Mouse (Mus musculus): ENCODE measurements around the gene BC147527.
"Not testable (repeated sequence)": the region's sequence is repeated elsewhere in the genome, so short reads cannot be mapped to it uniquely, and the experiment has no call there.

Gene BC147527

DNA sequence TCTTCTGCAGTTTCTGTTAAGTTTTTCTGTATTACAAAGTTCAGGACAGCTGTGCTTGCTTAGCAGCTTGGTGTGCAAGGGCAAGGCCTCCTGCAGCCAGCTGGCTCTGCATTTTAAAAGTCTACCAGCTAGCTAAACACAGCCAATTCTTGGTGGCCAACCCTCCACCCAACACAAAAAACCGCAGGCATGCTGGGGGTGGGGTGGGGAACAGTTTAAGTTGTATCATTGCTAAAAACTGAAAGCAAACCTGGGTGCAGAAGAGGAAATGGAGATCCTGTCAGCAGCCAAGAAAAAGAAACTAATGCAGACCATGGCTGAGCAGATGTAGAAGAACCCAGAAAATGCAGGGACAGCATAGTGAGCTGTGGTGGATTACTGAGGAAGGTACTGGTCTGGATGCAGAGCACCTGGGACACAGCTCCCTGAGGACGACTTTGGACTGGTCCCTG is at the start of gene BC147527:
TSS of gene BC147527 (plus strand) at position 402 of the 452 bp plus-strand sequence.
- no peak for DNase-seq

DNA sequence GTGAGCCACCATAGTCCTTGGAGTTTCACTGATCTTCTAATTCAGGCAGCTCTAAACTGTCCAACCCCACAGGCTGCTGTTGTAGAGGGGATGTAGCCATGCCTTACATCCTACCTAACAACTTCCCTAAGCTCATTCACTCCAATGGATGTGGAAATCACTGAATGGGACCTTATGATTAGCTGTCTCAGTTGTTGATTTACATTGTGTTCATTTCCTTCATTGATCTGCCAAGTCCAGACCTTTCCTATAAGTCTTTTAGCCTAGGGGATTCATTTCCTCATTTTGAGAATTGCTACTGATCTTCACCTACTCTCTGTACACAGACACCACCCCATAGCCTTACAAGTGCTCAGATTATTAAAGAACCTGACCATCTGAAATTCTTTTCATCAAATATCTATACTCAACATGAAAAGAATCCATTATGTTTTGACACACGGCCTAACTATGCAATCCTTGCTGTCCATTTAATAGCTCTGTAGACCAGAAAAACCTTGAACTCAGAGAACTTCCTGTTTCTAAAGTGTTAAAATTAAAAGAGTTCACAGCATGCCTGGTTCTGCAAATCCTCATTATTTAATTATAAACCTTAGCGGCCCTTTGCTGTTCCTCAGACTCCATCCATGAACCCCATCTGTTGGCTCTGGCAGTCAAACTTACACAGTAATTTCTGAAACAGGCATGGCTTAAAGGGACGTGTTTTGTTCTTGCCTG is 48.8 kb upstream of the BC147527 start:
- not testable (repeated sequence) for DNase-seq

DNA sequence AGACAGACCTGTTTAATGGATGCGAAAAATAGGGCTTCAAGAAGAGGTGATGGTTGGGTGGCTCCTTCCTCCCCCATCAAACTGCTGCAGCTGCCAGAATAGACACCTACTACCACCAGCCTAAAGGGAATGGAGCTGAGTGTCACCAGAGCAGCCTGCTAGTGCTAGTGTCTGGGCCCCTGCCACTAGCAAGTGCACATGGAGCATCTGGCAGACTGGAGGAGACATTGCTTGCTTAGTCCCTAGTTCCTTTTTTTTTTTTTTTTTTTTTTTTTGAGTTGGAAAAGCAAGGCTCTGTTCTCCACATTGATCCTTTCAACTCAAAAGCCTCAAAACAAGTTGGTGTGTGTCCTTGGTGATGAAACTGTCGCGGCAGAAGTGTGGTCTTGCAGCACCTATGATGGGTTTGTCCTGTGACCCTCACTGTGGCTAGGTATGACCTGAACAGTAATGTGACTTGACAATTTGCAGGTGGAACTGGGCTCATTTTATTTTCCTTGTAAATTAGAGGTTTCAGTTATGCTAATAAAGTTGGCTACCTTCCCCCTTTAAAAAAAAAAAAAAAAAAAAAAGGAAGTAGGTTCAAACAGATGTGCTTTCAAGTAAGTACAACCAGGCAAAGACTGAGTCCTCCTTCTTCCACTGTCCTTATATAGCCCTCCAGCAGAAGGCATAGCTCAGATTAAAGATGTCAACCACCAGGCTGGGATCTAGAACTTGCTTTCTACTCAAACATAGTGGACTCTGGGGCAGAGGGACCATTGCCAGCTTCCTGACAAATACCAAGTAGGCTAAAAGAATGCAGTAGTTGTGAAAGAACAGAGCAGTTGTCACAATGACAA is 41.2 kb upstream of the BC147527 start:
- DNase-seq, result not testable (repeated sequence)

DNA sequence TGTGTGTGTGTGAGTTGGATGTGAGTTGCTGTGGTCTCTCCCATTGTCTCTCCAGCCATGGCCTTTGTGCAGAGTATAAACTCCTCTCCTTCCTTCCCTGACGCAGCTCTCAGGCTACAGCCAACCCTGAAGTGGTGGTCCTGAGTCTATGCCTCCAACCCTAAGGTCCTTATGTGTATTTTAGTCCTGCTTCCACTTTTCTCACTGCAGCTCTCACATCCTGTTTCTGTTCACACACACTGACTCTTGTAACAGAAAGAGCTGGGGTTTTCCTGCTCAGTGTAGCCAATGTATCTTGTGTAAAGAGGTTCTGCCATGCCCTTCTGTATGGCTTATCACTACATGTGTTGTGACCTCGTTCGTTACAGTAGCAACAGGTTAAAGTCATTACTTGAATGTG is 40.5 kb upstream of the BC147527 start:
- not testable (repeated sequence) for DNase-seq

DNA sequence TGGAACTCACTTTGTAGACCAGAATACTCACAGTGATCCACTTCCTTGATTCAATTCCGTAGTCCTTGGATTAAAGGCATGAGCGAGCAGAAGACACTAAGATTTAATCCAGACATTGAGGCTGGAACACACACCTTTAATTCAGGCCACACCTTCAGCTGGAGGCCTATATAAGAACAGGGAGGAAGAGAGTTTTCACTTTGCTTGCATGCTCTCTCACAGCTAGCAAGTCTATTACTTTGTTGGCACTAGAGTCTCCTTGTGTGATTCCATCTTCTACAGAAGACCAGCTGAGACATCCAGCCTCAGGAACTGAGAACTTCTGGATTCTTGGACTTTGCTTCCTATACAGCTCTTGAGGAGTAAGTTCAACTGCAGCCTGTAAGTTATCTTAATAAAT is 37.3 kb upstream of the BC147527 start, which contains the start of gene AF067061:
TSS of gene AF067061 (plus strand) at position 245 of the 400 bp plus-strand sequence.
- not testable (repeated sequence) for DNase-seq

DNA sequence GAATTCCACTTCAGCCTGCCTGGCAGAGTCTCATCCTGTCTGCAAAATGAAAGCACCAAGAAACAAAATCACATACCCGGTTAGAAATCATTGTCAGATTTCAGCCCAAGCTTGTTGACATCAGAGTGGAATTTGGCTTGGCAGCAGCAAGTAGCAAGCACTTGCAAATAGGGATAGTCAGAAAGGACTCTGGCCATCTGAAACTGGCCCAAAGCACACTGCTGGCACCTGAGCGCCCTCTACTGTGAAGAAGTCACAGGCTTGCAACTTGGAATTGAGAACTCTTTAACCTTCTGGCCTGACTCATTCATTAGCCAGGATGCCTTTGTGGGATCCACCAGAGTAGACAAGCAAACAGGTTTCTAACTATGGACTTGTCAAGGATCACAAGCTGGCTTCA is 22.4 kb upstream of the BC147527 start:
- not testable (repeated sequence) for DNase-seq

DNA sequence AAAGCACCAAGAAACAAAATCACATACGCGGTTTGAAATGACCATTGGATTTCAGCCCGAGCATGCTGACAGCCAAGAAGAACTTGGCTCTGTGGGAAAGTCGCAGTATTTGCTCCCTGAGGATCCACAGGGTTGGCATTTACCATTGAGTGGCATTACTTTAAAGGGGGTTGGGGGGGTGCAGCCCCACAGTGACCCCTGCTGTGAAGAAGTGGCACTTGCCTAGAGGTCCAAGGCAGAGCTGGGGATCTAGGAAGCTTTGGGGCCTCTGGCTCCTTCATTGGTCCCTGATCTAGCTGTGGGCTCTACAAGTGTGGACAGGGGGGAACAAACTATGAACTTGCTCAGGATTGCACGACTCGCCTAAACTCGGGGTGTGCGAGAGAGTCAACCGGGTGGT is 21.4 kb upstream of the BC147527 start:
- no peak for DNase-seq

DNA sequence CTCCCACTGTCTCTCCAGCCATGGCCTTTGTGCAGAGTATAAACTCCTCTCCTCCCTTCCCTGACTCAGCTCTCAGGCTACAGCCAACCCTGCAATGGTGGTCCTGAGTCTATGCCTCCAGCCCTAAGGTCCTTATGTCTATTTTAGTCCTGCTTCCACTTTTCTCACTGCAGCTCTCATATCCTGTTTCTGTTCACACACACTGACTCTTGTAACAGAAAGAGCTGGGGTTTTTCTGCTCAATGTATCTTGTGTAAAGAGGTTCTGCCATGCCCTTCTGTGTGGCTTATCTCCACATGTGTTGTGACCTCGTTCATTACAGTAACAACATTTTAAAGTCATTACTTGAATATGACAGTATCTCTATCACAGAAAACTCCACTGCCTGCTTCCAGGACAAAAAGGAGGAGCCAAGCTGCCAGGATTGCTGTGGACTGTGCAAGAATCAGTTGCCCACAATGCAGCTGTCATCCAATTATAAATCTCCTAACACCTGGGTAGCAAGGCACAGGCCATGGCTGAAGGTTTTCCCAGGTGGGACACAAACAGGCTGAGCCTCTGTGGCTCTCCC is 783 bp upstream of the BC147527 start:
- no peak for DNase-seq

DNA sequence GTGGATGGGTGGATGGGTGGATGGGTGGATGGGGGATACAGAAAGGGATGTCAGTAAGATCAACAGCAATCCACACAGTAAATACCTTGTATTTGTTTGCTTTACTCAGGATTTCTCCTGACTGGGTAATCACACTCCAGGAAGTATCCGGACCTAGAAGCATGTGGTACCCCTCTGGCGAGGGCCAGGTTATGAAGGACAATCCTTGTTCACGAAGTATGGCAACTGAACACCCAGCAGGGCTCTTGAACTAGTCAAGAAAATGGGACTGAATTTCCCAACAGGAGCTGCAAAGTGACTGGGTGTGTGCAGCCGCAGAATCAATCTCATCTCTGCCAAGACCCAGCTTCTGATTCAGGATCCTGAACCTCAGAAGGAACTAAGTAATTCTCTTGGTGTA is 661 bp downstream of the BC147527 start:
- DNase-seq, result no peak

DNA sequence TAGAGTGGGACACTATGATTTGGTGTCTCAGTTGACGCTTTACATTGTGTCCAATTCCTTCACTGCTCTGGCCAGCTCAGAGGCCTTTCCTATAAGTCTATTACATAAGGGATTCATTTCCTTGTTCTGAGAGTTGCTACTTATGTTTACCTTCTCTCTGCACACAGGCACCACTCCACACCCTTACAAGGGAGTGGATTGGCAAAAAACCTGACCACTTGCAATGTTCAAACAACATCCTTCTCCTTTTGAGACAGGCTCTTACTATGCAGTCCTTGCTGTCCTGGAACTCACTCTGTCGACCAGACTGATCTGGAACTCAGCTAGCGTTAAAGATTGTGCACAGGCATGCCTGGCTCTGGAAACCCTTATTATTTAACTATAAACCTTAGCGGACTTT is 10.6 kb downstream of the BC147527 start:
- DNase-seq, result no peak

DNA sequence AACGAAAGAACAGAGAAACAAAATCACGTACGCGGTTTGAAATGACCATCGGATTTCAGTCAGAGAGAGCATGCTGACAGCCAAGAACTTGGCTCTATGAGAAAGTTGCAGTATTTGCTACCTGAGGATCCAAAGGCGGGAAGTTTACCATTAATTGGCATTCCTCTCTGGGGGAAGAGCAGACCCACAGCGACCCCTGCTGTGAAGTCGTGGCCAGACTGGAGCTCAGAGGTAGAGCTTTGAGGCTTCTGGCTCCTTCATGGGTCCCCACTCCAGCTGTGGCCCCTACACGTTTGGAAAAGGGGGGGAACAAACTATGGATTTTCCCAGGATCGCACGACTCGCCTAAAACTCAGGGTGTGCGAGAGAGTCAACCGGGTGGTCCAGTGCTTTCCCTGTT is 13.4 kb downstream of the BC147527 start:
- DNase-seq, result no peak

DNA sequence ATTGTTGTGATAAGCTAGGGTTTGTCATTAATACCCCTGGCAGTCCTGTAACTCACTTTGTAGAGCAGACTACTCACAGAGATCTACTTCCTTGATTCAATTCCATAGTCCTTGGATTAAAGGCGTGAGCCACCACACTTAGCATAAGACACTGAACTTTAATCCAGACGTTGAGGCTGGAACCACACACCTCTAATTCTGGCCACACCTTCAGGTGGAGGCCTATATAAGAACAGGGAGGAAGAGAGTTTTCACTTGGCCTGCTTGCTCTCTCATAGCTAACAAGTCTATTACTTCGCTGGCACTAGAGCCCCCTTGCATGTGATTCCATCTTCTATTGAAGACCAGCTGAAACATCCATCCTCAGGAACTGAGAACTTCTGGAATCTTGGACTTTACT is 16.4 kb downstream of the BC147527 start, which contains the start of gene Tcstv3:
TSS of gene Tcstv3 (plus strand) at position 301 of the 400 bp plus-strand sequence.
- not testable (repeated sequence) for DNase-seq

DNA sequence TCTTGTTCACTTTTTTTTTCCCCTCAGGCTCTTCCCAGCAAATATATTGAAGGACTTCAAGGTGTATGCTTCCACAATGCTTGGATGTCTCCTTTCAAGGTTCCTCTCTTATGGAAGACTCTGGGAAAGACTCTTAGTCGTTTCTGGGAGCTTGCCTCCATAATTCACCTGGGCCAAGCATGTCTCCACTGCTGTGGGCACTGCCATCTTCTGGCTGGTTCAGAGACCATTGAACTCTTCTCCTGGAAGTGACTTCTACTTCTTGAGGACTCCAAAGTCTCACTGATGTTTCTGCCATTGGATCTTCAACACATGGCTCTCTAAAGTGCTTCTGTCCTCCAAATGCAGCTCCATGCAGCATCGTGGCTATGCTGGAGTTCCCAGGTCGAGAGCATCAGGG is 20.0 kb downstream of the BC147527 start:
- no peak for DNase-seq

DNA sequence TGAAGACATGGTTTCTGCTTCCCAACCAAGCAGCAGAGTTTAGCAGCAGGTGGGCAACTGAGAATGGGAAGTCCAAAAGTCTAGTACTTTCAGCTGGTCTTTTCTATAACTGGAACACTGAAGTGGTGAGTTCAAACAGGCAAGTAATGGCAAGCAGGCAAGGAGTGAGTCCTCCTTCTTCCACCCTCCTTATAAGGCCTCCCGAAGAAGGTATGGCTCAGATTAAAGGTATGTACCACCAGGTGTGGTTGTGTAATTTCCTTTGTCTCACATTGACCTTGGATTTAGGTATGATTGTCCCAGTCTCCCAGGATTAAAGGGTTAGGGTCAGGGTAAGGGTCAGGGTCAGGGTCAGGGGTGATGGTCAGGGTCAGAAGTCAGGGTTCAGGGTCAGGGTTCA is 20.5 kb downstream of the BC147527 start:
- no peak for DNase-seq
